Mouse (Mus musculus): ENCODE measurements at regions not wholly inside any gene's neighbourhood (a gene's known extent, or its start where the extent isn't known, plus 50 kb on each side); places are given as distances from the start of the nearest gene placed in this dataset.

- TF ChIP-seq CTCF (IDR thresholded peaks at IDR 0.05; ENCODE audit: borderline replicate concordance, insufficient read depth, low read length), result no peak
- no peak for TF ChIP-seq POLR2A (IDR thresholded peaks at IDR 0.05; ENCODE audit: low read depth, low read length)
Observed at GRCm38 (mm10) chr4:88959621-88960020, 79.6 kb upstream of the Ifne start.

All from embryonic fibroblast, embryonic 13.5 days (primary cell).